Comparison of ENCODE assay signal across 10 mouse cellular contexts in the genomic region with DNA sequence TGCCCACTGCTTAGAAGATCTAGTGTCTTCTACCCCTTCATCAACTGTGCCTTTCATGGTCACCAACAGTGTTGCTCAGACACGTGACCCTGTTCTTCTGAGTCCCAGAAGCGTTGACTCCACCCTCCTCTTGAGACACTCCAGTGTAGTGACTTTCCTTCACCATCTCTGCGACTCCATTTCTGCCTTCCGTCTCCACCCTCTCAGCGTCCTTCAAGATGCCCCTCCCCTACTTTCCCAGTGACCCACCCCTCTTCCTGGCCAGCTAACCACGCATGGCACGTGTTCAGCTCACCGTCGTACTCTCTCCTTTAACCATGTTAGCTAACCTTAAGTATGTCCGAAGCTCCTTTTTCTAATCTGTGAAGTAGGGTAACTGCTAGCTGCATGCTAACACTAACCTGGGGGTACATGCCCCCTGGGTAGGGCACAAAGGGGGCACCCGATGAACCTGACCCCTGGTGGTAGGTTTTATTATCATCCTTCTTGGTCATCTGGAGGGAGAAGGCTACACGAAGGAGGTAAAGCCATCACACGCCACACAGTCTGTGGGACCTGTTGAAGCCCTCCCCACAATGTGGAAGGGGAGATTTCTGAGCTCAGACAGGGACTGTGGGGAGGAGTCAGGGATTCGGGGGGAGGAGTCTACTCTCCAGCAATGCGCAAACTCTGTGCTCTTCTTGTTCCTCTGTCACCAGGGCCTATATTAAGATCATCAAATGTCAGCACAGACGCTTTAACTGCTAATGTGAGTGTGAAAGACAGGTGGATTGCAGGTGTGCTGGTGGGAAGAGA.
DNase-seq lines count a peak whose midpoint lies in the region; ATAC-seq and TF ChIP-seq lines count a peak whose summit lies in the region.
"Had no signal": no experiment of that assay in that cellular context is flagged by ENCODE, and none has a peak within 500 bp of the region (broad histone marks: within the 10 kb centered on the region; RNA-seq: fewer than 3 reads in every experiment).

No protein-coding gene starts in this region.

- no peak overlapping the region for H3K4me3 ChIP-seq in heart, embryonic 10.5 days
- no peak overlapping the region for H3K4me3 ChIP-seq in hindbrain, embryonic 11.5 days (ENCODE audit: low read depth, low read length)
- no peak overlapping the region for H3K4me3 ChIP-seq in gastrocnemius, adult 2 months
- H3K4me3 ChIP-seq: erythroblast, embryonic 14.5 days had no signal

- WGBS in heart, embryonic 10.5 days, result 59% methylated on average over 16 of the region's 16 CpGs
- WGBS in hindbrain, embryonic 11.5 days, result 77% methylated on average over 16 of the region's 16 CpGs

- no peak overlapping the region for H3K9ac ChIP-seq in hindbrain, embryonic 11.5 days (ENCODE audit: low read depth, low read length)

- H3K27ac ChIP-seq in heart, embryonic 10.5 days, result peak overlapping the region; percentile 42; the same call in 1 of the 2 replicates
- 0 out of 2 replicates have a peak overlapping the region, but pooled peaks have one; percentile 37 for H3K27ac ChIP-seq in hindbrain, embryonic 11.5 days (ENCODE audit: low read depth, low read length)
- no peak overlapping the region for H3K27ac ChIP-seq in gastrocnemius, adult 2 months

- intact Hi-C loops in gastrocnemius, adult 2 months (cut with DNase I), result no loop called here

- DNase-seq in heart, embryonic 10.5 days (ENCODE audit: low spot score), result no peak
- DNase-seq in heart, postnatal 4 days, result no peak
- DNase-seq in ES-CJ7 (ENCODE audit: low read depth, low spot score), result peak; percentile 22
- DNase-seq in hindbrain, embryonic 11.5 days (ENCODE audit: low spot score), result no peak
- peak; percentile 39 to 59 for DNase-seq in lung, postnatal 4 days
- no peak for DNase-seq in urinary bladder, postnatal 14 days (ENCODE audit: low spot score)
- DNase-seq in left cerebral cortex, adult 11 months (ENCODE audit: low spot score), result no peak
- DNase-seq in gastrocnemius, adult 2 months, result no peak

- no peak for TF ChIP-seq CTCF in gastrocnemius, adult 2 months (IDR thresholded peaks at IDR 0.05)

- no peak for ATAC-seq in hindbrain, embryonic 11.5 days (ENCODE audit: low FRiP score)
- ATAC-seq: inflammation-experienced regulatory T-cells, adult 6 months had no signal

- H3K27me3 ChIP-seq in heart, embryonic 10.5 days (ENCODE audit: insufficient read depth, poor library complexity, severe bottlenecking), result peaks cover 8% of the 10 kb centered on the region
- no peaks in the 10 kb centered on the region for H3K27me3 ChIP-seq in hindbrain, embryonic 11.5 days (ENCODE audit: control insufficient read depth, insufficient read depth, low read length)

- no peak overlapping the region for H3K4me2 ChIP-seq in hindbrain, embryonic 11.5 days (replicated peaks; ENCODE audit: low read depth, low read length)

- H3K9me3 ChIP-seq in heart, embryonic 10.5 days, result peaks cover 3% of the 10 kb centered on the region; the same call in 1 of the 2 replicates
- no peaks in the 10 kb centered on the region for H3K9me3 ChIP-seq in hindbrain, embryonic 11.5 days (ENCODE audit: control insufficient read depth, low read length)

- H3K4me1 ChIP-seq in heart, embryonic 10.5 days, result peaks cover 31% of the 10 kb centered on the region
- peaks cover 8% of the 10 kb centered on the region for H3K4me1 ChIP-seq in hindbrain, embryonic 11.5 days (replicated peaks; ENCODE audit: control insufficient read depth, insufficient read depth, low read length)

- H3K36me3 ChIP-seq in heart, embryonic 10.5 days, result no peaks in the 10 kb centered on the region
- H3K36me3 ChIP-seq in hindbrain, embryonic 11.5 days (ENCODE audit: control insufficient read depth, insufficient read depth, low read length), result no peaks in the 10 kb centered on the region

Comparison
In these comparisons a context has a peak if more than half of its experiments do, and no peak if none do; other contexts are left out.
1. DNase-seq: peak in ES-CJ7 (single experiment) and lung, postnatal 4 days (2 of 2); none in heart, embryonic 10.5 days (single experiment), heart, postnatal 4 days (single experiment), hindbrain, embryonic 11.5 days (single experiment), urinary bladder, postnatal 14 days (single experiment), left cerebral cortex, adult 11 months (single experiment) and gastrocnemius, adult 2 months (single experiment).